Mouse (Mus musculus) spleen, adult 12 weeks (tissue): ENCODE data around the gene Scaf1.
"Not testable (repeated sequence)": the region's sequence is repeated elsewhere in the genome, so short reads cannot be mapped to it uniquely, and the experiment has no call there.

Experiments used
- DNase-seq: peaks from one replicate; pipeline ENCODE4 v3.0.0; 2022; ENCODE audit warnings: low spot score

Scaf1 gene

DNA sequence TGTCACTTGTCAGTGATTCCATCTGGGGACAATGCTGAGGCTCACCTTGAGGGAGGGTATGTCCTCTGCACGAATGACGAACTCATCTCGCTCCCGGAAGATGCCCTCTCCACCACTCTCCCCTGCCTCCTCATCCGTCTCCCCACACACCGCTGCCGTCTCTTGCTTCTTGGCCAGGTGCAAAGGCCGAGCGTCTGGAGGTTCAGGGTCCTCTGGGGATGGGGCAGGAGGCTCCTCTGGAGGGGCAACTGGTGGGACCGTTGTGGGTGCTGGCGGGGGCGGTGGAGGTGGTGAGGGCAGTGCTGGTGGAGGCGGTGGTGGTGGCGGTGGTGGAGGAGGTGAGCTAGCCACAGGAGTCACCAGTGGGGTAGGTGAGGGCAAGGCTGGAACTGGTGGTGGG lies 27.1 kb upstream of the Scaf1 start:
- no peak for DNase-seq

GRCm38 (mm10) chr7:45040851-45041250 lies 24.7 kb upstream of the Scaf1 start:
- DNase-seq: no peak

GRCm38 (mm10) chr7:45038411-45038810 lies 22.2 kb upstream of the Scaf1 start:
- DNase-seq: no peak

GRCm38 (mm10) chr7:45037720-45038361 lies 21.7 kb upstream of the Scaf1 start:
- DNase-seq: peak; percentile 56

DNA sequence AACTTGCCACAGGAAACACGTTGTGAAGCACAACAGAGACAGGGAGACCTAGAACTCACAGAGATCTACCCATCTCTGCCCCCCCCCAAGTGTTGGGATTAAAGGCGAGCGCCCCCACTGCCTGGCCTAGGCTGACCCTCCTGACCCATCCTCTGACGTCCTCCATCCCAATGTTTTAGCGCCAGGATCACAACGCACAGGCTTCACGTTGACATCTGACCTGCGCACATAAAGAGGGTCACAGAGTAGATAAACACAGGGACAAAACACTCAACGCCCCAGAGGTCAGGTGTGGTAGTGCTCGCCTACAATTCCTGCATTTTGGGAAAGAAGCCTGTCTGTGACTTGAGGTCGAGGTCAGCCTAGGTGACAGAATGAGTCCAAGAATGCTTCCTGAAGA lies 20.5 kb upstream of the Scaf1 start:
- DNase-seq: no peak

GRCm38 (mm10) chr7:45035631-45036030 lies 19.5 kb upstream of the Scaf1 start:
- no peak for DNase-seq

GRCm38 (mm10) chr7:45033722-45034359 lies 17.7 kb upstream of the Scaf1 start:
- DNase-seq: no peak

DNA sequence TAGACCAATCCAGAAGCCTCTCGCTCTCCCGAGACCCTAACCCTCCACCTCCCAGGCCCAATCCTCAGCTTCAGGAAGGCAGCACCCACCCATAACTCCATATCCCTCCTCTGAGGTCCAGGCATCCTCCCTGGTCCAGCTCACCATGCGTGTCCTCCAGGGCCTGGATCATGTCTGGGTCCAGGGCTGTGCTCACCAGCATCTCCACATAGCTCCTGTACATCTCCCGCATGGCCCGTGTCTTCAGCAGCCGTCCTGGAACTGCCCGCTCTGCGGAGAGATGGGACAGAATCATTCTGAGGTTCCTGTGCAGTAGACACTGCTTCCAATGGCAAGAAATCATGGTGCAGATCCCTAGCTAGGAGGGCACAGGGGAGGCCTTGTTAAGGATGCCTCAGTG lies 14.7 kb upstream of the Scaf1 start:
- no peak for DNase-seq

- no peak for DNase-seq
These were observed 13.8 kb upstream of the Scaf1 start for GRCm38 (mm10) chr7:45029995-45030394.

GRCm38 (mm10) chr7:45028351-45028750 lies 12.2 kb upstream of the Scaf1 start:
- DNase-seq: no peak

- no peak for DNase-seq
These were observed 11.6 kb upstream of the Scaf1 start for GRCm38 (mm10) chr7:45027761-45028160.

GRCm38 (mm10) chr7:45026256-45026655 lies 10.1 kb upstream of the Scaf1 start:
- DNase-seq: no peak

DNA sequence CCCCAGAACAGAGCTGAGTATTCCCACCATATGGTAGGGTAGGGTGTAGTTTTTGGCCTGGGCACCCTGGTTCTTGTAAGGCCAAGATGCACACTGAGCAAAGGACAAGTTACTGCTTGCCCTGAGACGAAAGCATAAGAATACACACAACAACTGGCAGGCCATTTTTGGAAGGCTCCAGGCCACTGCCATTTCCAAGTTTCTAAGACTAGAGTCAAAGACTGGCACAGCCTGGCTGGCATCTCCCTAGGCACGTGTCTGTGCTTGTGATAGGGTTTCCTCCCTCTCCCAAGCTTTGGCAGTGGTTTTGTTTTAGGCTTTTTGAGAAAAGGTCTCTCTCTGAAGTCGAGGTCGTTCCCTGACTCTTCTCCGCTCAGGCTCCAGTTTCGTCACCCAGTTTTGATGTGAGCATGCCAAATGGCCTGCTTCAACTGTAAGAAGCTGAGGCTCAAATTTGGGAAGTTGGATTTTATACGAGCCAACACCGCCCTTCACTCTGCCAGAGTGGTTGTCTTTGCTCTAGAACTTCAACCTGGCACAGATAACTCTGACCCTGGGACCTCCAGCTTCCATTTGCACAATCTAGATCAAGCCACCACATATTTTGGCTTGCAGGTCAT lies 9.5 kb upstream of the Scaf1 start:
- no peak for DNase-seq

DNA sequence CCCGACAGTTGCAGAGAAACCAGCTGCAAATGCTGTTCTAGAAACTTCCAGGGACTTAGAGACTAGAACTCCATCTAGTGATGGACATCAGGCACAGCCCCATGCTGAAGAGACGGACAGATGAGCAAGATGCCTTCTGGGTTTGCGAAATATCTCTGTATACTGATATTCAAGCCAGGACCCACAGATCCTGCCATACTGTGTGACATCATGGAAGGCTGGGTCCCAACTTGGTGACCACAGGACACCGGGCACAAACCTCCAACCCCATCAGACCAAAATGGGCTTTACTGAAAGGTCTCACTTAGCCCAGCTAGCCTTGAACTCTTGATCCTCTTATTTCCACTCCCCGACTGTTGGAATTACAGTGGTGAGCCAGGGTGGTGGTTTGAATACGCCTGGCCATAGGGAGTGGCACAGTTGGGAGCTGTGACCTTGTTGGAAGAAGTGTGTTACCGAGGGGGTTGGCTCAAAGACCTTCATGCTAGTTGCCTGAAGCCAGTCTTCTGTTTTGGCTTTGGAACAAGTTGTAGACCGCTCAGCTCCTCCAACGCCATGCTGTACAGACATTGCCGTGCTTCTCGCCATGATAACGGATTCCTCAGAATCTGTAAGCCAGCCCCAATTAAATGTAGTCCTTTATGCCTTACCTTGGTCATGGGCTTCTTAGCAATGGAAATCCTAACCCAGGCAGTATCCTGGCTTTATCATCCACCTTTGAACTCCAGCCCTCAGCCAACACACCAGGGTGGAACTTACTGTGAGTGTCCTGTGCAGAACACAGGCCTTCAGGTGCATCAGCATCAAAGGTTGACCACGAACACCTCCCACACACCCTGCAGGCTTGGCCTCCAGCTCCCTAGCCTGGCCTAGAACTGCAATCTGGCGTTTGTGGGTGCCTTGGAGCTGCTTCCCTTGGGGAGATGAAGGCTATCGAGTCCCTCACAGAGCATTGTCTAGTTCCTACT lies 8.4 kb upstream of the Scaf1 start:
- DNase-seq: no peak

- DNase-seq: not testable (repeated sequence)
These were observed 7.5 kb upstream of the Scaf1 start for GRCm38 (mm10) chr7:45023711-45024110.

DNA sequence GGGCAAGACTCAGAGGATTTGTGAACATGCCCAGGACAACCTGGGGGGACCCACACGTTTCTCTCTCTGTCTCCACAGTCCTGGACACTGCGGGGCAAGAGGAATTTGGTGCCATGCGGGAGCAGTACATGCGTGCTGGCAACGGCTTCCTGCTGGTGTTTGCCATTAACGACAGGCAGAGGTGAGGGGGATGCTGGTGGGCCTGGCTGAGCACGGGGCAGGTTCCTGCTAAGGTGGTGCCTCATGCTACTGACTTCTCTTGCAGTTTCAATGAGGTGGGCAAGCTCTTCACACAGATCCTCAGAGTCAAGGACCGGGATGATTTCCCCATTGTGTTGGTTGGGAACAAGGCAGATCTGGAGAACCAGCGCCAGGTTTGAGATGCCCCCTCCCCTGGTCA lies 4.1 kb upstream of the Scaf1 start:
- DNase-seq: no peak

DNA sequence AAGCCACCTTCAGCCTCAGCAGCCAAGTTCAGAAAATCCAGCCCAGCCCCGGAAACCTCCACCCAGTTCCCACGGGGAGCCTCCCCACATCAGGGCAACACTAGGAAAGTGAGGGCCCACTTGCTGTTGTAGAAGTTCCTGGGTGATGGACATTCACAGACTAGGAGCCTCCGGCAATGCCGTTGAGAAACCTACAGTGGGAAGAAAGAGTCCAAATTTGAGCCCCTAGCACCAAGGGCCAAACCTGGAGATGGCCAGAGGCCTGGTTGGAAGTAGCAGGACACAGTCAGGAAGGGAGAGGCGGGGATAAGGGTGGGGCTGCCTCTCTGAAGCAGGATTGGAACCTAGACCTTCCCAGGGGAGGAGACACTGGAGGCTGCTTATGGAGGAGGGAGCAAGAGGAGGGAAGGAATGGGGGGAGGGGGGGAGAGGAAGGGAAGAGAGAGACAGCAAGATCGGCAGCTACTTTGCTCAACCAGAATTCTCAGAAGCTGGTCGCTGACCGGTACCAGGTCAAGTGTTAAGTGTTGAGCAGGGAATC lies 2.9 kb upstream of the Scaf1 start:
- DNase-seq: no peak

DNA sequence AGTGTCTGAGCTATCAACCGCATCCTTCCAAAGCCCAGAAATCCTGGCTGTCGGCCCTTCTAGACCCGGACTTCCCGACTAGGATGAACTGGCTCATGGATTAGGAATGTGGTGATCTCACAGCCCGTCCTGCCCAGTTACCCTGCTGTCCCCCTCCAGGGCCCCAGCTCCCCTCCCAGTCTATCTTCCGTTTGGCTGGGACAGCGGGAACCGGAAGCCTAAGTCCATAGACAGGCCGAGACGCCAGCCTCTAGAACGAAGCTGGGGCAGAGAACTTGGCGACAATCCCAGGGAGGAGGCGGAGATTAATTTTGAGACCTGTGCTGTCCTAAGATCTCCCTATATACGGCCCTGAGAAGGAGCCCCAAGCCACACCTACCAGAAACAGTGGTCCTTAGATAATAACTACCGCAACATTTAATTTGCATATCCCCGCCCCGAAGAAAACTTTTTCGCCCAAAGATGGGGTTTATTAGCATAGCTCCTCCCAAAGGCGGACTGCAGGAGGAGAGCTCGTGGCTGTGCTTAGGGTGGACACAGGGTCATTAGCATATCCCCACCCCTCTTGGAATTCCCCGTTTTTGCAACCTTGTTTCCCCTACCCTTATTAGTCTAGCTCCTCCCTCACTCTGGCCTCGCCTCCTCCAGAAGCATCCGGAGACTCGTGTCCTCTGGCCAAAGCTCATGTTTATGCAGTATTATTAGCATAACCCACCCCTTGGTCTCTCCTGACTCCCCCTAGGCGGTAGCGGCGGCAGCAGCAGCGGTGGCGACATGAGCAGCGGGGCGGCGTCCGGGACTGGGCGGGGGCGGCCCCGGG lies 1.3 kb upstream of the Scaf1 start, which contains the start of gene Rras:
Gene Rras (plus strand): TSS at position 720 of the 820 bp plus-strand sequence.
- DNase-seq: peak; percentile 85

- DNase-seq: no peak
These were observed 598 bp upstream of the Scaf1 start for GRCm38 (mm10) chr7:45016761-45017160.

DNA sequence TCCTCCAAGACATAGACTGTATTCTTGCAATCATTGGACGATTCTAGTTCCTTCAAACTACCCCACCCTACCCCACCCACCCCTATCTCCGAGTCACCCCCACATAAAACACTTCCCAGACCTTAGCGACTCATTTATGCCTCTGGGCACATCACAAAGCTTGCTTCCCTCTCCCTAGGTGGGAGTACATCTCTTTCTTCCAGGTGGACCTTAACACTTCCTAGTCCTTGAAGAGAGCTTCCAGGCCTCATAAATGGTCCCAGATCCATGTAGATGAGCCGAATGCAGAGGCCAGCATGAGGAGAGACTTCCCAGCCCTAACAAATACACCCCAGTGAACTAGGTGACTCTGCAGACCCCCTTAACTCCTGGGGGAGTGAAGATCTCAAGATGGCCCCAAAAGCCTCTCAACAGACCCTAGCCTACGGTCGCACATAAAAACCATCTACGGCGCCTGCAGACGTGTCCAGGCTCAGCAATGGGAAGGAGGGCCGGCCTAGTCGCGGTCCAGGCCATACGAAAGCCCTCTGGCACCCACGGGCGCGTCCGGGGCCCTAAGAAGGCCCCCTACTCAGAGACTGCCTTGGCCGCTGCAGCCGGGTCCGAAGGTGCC lies 713 bp downstream of the Scaf1 start:
- no peak for DNase-seq

DNA sequence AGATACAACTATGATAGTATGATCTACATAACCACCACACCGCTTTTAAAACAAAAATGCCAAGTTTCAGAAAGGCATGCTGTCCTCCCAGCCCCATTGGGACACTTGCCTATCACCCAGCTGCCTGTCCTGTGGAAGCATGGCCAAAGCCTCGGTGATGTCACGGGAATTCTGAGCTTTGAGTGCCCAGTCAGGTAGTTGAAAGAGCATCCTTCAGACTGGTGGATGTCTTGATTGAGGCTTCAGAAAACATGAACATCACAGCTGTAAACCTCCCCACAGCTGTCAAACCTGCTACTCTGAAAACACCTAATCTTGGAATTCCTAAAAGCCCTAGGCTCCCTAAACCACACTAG lies 2.1 kb downstream of the Scaf1 start:
- DNase-seq: no peak
